Mouse (Mus musculus): ENCODE results near the gene Srgap2.
"Not testable (repeated sequence)": the region's sequence is repeated elsewhere in the genome, so short reads cannot be mapped to it uniquely, and the experiment has no call there.

Gene Srgap2

DNA sequence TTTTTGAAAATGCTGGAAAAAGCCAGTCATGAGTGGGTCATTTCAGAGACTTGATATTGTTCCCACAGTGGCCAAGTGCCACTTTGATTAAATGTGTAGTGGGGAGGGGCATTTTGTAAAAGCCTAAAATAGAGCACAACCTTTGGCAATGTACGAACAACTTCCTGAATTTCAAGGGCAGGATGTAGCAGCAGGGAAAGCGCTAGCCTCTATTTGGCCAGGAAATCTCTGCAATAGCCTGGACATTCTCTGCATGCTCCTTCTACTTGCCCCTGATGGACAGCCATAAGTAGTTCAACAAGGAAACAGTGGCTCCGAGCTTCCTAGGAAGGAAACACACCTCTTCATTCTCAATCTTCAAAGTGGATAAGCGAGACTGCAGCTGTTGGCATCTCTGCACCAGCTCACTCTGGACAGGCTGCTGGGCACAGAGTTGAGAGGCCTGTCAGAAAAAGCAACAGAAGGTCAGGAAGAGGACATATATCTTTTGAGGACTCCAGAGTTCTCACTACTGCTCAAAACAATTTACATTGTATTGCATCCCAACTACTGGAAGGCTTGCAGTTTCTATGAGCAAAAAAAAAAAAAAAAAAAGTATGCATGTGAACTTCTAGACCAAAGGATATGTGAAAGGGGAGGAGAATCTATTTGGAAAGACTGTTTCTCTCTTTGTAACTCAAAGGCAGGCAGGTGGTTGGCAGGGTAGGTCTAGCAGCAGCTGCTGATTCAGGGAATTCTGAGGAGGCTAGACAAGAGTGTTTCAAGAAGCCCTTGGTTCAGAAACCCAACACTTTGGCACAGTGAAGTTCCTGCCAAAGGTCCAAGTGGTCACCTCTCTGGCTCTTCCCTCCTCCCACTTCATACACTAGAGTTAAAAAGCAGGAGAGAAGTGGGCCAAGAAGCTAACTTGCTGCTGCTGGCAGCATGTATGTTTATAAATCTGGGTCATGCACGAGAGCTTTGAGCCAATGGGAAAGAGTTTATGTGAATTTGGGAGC is 181.4 kb downstream of the Srgap2 start:
- in situ Hi-C loops (cut with MseI, MboI) = no loop called here

DNA sequence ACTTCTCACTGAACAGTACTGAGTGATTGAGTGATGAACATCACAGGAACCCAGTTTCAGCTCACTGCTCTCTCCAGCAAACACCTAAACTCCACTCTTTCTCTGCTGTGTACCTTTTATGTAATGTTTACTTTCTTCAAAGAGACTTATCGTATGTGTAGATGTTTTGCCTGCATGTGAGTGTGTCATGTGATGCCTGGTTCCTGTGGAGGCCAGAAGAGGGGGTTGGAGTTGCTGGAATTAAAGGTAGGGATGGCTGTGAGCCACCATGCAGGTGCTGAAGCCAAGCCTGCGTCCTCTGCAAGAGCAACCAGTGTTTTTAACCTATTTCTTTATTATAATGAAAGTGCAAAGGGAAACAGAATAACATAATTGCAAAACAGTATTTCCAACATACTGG is 182.5 kb downstream of the Srgap2 start:
- in situ Hi-C loops (cut with MseI, MboI) = no loop called here

DNA sequence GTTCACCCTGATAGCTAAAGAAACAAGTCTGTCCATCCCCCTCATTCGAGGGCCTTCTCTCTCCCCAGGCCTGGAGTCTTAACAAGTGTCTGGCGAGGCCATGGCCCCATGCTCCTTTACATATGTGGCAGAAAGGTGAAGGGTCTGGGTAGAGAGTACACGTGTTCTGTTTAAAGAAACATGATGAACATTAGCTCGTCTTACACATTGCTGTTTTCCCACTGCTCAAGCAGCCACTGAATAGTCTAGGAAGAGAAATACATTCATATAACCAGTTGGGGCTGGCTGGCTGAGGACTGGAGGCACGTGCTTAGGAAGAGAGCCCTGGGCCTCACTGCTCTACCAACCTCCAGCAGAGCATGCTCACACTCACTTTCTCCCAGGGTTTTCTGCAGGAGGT is 191.1 kb downstream of the Srgap2 start:
- in situ Hi-C loops (cut with MseI, MboI) = no loop called here

DNA sequence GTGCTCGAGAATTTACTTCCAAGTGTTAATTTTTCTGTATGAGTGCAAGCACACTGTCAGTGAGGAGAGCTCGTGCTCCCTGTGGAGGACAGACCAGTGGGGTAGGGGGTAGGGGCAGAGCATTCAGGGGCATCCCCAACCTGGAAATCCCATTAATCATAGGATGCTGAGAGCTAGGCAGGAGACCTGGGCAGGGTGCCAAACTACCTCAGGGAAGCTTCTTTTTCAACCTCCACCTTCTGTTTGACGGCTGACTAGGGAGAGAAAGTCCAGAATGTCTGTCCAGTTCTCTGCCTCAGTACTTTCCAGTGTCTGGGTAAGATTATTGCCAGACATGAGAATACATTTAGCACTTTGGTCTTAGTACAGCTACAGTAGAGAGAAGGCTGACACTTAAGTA is 191.5 kb downstream of the Srgap2 start:
- in situ Hi-C loops (cut with MseI, MboI) = no loop called here

DNA sequence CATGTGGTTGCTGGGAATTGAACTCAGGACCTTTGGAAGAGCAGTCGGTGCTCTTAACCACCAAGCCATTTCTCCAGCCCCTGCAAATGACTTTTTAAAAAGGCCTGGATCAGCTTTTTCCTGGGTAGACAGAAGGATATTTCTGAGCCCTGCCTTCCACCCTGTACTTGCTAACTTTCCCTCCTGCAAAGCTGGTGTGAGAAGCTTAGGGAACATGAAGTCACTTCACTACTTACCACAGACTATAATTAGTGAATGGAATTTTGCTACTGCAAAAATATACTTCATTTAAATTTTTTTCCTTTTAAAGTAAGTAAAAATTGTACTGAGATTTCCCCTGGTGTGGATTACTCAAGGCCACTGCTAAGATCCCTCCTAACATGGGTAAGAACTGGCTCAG is 196.0 kb downstream of the Srgap2 start:
- in situ Hi-C loops (cut with MseI, MboI) = no loop called here

DNA sequence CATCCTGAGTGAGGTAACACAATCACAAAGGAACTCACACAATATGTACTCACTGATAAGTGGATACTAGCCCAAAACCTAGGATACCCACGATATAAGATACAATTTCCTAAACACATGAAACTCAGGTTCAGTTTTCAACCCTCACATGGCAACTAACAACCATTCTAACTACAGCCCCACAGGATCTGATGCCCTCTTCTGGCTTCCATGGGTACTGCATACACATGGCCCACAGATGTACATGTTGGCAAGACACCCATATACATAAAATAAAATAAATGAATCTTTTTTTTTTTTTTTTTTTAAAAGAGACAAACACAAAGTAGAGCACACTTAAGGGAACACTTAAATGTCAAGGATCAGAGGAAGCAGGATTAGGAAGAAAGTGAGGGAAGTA is 198.1 kb downstream of the Srgap2 start:
- in situ Hi-C loops (cut with MseI, MboI) = not testable (repeated sequence)

DNA sequence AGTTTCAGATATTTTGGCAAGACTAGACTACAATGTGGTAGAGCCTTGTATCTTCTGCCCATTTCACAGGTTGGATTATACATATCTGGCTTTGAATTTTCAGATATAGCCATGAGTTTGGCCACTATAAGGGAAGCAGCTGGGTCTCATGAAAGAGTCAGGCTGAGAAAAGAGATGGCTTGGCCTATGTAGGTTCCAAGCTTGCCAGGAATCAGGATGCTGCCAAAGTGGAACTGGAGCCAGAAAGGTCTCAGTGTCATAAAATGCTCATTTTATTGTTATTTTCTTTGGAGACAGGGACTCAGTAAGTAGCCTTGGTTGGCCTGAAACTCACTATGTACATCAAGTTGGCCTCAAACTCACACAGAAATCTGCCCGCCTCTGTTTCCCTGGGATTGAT is 200.0 kb downstream of the Srgap2 start:
- in situ Hi-C loops (cut with MseI, MboI) = no loop called here

DNA sequence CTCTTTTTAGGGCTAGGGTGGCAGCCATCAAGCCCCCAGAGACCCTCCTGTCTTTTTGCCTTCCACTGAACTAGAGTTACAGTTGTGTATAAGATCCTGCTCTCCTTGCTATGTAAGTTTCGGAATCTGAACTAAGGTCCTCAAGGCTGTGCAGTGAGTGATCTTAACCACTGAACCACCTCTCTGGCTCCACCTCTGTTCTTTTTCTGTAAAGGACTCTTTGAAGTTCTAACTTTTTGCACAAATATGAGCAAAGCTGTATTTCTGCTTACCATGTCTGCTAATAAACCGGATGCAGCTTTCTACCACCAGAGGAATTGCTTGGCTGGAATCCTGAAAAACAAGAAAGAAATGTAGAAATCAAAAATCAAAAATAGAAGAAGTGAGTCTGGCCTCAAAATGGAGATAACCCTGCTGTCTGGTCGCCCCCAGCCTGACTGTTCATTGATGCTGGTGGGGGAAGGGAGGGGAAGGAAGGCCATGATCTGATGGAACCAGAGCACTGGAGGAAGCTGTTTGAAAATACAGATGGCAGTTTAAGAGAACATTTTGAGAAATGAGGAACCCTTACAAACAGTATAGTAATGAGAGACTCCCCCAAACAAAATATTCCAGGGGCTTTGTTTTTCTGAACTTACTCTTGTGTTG is 202.2 kb downstream of the Srgap2 start:
- in situ Hi-C loops (cut with MseI, MboI) = no loop called here

DNA sequence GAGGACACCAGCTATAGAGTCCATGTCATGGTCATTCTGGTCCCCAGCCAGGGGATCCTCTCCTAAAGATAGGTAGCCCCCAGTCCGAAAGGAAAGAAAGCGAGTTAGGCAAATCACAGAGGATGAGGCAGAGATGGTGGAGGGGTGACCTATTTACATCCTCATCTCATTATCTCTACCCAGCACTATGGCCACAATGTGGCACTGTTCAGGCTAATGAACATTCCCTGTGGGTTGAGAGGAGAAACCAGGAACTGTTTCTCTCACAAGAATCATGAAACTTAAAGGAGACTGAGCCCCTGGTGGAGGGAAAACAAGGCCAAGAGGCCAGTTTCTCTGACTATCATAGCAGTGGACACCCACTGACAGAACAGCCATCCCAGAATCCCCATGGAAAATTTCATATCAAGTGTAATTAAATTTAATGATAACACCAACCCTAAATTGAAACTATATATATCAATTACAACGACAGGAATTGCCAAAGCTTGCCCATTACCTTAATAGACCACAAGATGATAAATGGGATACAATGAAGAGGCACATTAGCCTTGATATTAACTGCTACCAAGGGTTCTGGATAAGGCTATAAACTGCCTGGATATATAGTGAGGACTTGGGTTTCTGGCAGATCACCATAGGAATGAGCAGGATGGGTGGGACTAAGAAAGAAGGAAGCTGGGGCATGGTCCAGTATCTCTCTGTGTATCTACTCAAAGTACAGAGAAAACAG is 207.4 kb downstream of the Srgap2 start:
- in situ Hi-C loops (cut with MseI, MboI) = no loop called here

DNA sequence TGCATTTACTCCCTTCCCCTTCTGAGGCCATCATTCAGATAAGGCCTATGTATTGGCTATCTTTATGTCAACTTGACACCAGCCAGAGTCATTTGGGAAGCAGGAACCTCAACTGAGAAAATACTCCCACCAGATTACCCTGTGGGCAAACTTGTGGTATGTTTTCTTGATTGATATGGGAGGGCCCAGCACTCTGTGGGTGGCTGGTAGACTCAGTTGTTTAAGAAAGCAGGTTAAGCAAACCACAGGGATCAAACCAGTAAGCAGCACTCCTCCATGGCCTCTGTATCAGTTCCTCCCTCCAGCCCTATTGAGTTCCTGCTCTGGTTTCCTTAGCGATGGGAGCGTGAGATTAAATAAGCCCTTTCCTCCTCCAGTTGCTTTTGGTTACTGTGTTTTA is 208.8 kb downstream of the Srgap2 start:
- in situ Hi-C loops (cut with MseI, MboI) = no loop called here

DNA sequence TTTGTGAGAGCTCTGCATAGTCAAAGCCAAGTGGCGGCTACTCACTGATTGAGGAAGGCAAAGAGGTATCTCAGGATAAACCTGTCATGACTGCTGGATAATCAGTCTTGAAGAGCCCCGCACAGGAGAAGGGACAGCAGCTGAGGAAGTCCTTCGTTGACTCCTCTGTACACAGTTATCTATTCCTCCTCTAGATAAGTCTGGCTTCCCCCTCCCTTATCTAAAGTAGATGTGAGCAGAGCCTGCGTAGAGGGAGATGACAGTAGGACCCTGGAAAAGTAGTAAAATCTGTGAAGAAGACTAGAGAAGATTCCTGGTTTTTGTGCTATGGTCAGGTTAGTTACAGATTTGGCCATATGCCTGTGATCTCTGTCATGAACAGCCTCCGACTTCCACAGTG is 209.5 kb downstream of the Srgap2 start:
- in situ Hi-C loops (cut with MseI, MboI) = no loop called here

DNA sequence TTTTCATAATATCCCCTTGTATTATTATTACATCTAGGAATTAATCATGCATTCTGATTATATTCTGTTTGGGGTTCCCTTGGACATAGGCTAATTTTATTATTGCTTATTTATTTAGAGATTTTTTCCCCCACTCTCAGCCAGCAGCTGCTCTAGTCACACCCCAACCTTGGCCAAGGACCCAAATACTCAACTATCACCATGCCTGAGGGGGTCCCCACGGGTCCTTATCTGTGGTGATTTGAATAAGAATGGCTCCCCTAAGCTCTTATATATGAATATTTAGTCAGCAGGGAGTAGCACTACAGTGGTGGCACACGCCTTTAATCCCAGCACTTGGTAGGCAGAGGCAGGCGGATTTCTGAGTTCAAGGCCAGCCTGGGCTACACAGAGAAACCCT is 215.9 kb downstream of the Srgap2 start:
- in situ Hi-C loops (cut with MseI, MboI) = no loop called here

DNA sequence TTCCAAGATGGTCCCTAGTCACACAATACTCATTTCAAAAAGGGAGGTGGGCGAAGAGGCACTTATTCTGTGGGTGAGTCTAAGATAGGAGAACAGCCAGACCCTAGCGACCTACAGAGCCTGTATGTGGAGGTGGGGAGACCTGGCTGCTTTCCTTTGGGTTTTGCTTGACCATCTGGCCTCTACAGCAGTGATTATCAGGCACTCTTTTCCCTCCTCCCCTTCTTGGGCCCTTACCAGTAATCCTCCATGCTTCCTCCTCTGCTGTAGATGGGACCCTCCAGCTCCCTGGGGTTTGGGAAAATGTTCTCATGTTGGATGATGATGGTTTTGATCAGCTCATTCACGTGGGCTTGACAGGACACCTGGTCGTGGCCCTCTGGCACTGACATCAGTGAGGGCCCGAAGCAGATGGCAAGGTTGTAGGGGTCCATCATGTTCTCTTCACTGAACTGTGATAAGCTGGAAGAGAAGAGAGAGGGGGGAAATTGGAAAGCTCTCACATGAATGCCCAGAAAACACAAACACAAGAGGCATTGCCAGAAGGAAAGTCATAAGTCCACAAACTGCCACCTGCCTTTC is 216.8 kb downstream of the Srgap2 start:
- in situ Hi-C loops (cut with MseI, MboI) = no loop called here

DNA sequence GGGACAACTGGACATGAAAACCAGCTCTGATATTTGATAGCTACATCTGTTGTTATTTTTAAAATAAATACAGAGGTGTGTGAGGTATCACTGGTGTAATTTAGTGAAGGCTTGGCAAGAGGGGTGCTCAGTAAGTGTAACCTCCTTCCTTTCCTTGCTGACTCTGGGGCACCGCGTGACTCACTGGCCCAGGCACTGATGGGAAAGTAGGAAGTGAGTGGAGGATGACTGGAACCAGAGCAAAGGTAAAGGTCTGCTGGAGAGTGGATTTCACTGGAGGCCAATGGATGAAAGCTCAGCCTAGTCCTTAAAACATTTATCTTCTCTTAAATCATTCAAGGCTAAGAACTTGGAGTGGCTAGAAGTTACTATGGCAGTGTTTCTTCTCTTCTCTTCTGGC is 226.4 kb downstream of the Srgap2 start:
- in situ Hi-C loops (cut with MseI, MboI) = no loop called here

DNA sequence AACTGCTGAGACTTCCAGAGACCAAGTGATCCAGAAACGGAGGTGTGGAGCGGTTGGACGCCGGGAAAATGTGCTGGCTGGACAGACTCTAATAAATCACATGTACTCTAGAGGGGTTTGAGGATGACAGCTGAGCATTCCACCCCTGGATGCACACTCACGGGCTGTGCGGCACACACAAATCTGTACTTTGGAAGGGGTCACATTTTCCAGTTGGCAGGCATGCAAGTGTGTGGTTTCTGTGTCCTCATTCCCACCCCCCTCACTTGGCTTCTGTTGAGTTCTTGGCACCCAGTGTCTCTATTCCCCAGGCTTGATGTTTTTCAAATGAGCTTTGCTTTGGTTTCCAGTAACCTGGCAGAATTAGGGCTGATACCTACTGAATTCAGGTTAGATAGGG is 227.4 kb downstream of the Srgap2 start:
- in situ Hi-C loops (cut with MseI, MboI) = loop anchor here in 1 of 2 experiments (25.0 kb wide), 1 partner anchor 263 kb away; no protein-coding TSS in a partner anchor

DNA sequence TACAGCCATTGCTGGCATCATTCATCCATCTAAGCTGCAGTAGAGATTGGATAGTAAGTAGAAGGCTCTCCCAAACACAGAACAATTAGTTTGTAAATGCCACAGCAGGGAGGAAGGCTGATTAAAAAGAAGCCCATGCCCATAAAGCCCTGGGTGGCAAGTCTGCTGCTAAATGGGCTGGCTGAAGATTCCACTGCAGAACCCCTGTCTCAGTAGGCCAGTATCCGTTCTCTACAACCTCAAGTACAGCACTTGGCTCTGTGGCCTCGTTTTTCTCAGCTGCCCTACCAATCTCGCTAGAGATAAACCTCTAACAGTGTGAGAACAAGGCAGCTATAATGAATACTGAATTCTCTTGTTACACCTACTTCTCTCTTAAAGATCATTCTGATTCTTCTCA is 227.9 kb downstream of the Srgap2 start:
- in situ Hi-C loops (cut with MseI, MboI) = loop anchor here in 1 of 2 experiments (25.0 kb wide), 1 partner anchor 263 kb away; no protein-coding TSS in a partner anchor

DNA sequence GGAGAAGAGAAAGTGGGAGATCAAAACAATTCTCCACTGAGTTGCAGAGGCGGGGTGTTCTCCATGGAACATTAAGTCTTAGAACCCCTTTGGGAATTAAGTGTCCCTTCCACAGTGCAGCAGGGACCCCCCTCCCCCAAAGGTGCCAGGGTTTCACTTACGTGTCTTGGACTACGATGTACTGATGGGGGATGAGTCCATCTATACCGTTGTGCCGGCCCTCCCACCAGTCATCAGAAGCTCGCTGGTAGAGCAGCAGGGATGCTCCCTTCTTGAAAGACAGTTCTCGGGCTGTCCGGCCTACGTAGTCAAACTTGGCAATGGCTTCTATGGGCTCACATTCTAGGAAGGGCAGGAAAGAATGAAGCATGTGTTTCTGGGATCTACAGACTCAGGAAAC is 229.0 kb downstream of the Srgap2 start:
- in situ Hi-C loops (cut with MseI, MboI) = loop anchor here in 1 of 2 experiments (25.0 kb wide), 1 partner anchor 264 kb away; no protein-coding TSS in a partner anchor

DNA sequence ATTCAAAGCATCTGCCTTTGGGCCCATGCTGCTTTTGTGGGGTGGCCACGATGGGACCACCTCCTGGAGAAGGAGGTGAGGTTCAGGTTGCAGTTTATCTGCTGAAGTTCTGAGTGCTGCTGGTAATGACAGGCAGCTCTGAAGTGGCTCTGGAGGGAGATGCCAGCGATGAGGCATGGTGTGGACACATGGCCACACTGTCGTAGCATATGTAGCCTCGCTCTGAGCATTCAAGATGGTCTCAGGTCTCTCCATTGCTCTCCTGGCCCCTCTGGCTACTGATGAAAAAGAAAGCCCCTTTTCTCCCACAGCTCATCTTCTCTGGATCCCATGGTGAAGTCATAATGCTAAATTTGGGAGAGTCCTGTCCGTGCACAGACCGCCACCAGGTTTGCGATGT is 230.4 kb downstream of the Srgap2 start:
- in situ Hi-C loops (cut with MseI, MboI) = loop anchor here in 1 of 2 experiments (25.0 kb wide), 1 partner anchor 266 kb away; no protein-coding TSS in a partner anchor

DNA sequence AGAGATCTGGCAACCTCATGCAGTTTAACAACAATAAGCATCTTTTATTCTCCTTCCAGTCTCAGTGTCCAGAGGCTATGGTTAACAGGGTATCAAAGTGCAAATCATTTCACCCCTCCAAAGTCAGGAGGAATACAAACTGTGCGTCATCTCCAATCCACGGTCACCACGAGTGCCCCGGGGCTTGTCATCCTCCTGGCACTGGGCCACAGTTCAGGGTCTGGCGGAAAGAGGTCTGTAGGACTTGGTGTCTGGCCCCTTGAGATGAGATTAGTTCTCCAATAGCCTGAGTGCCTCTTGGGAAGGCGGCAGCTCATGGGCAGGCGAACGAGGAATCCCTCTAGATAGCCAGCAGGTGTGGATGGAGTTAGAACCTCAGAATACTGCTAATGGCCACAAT is 232.0 kb downstream of the Srgap2 start:
- in situ Hi-C loops (cut with MseI, MboI) = loop anchor here in 1 of 2 experiments (25.0 kb wide), 1 partner anchor 267 kb away; no protein-coding TSS in a partner anchor

DNA sequence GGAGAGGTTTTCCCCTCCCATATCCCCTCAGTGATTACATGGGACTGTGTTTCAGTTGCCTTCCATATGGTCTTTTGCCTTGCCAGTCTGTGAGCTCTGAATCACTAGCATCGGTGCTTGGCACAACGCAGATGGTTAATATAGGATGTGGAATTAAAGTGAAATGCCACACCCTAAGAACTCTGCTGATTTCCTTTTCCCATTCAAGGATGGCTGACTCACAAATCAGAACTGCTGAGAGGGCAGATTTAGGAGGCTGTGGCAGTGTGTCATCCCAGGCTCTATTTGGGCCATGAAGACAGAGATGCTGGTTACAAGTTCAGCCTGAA is 233.3 kb downstream of the Srgap2 start:
- in situ Hi-C loops (cut with MseI, MboI) = loop anchor here in 1 of 2 experiments (25.0 kb wide), 1 partner anchor 268 kb away; no protein-coding TSS in a partner anchor

DNA sequence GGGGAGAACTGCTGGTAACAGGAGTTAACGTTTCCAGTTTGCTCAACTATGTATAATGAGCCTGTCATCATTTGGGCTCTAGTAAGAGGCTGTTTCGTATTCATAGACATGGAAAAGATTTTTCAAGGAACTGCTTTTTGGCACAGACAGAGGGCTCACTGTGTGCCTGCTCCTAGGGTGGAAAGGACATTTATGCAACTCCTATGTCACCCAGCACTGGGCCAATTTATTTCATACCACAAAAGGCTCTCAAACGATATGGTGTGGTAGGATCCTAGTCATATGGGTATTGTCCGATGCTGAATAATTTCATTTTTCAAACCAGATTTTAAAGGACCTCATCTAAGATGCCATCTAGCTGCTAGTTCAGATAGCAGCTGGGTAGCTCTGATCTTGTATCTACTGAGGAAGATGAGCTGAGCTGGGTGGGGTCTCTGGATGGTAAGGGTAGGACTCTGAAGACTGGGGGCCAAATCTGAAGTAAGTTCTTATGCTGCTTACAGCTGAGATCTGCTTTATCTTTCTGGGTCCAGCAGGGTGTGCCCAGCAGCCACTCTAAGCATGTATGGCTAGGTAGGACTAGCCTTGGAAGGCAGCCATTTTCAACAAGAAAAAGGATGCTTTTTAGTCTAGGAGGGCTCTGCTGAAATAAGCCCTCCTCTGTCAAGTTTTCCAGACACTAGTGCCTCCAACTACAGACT is 233.8 kb downstream of the Srgap2 start:
- in situ Hi-C loops (cut with MseI, MboI) = loop anchor here in 1 of 2 experiments (25.0 kb wide), 1 partner anchor 269 kb away; no protein-coding TSS in a partner anchor
